Mouse (Mus musculus) liver, embryonic 11.5 days (tissue): ENCODE measurements around the gene Tmem8b. TPM values are rescaled to one million over a fixed set of nuclear protein-coding genes. Genes with fewer than 3 reads are reported as not detected.

Experiments used
- microRNA-seq: library from miRNA; unstranded; fragments of <30 nt; microRNA quantifications from one replicate; pipeline ENCODE4, GENCODE M21; 2017; ENCODE audit warnings: borderline number of aligned reads
- polyA plus RNA-seq: library from polyadenylated mRNA; unstranded; fragments of >200 nt; fragmentation: Nextera tagmentation; extraction: Ambion mirVana; gene quantifications from 2 replicates; pipeline ENCODE4 v1.2.1, GENCODE M21; 2014

Gene Tmem8b
- polyA plus RNA-seq, 1 experiment from 2014 or later = 1.1 TPM

Small RNA genes within 50 kb of the gene (microRNA-seq; reads per million reads assigned to microRNA genes)
- not detected for gene Gm25262

Other genes starting within 250 kb of the Tmem8b start
- gene Fam166b, start 239.8 kb upstream of the Tmem8b start, polyA plus RNA-seq = not detected in 2 replicates
- gene Tesk1, start 227.0 kb upstream of the Tmem8b start, polyA plus RNA-seq = 4.3 TPM in 2 replicates
- 1.2 and 1.3 TPM in 2 replicates for gene Cd72, start 214.3 kb upstream of the Tmem8b start, polyA plus RNA-seq
- not detected in 2 replicates for gene Sit1, start 185.2 kb upstream of the Tmem8b start, polyA plus RNA-seq
- 60.3 and 60.5 TPM in 2 replicates for gene Ccdc107, start 176.1 kb upstream of the Tmem8b start, polyA plus RNA-seq
- 45.1 and 46.1 TPM in 2 replicates for gene Arhgef39, start 169.3 kb upstream of the Tmem8b start, polyA plus RNA-seq
- gene Car9, start 162.0 kb upstream of the Tmem8b start, polyA plus RNA-seq = 1.5 and 2.0 TPM in 2 replicates
- 46.4 and 51.2 TPM in 2 replicates for gene Tpm2, start 145.2 kb upstream of the Tmem8b start, polyA plus RNA-seq
- gene Creb3, start 106.6 kb upstream of the Tmem8b start, polyA plus RNA-seq = 29.6 and 31.3 TPM in 2 replicates
- gene Tln1, start 106.3 kb upstream of the Tmem8b start, polyA plus RNA-seq = 66.4 and 68.4 TPM in 2 replicates
- 18.4 and 22.9 TPM in 2 replicates for gene Rgp1, start 90.3 kb upstream of the Tmem8b start, polyA plus RNA-seq
- gene Gba2, start 90.1 kb upstream of the Tmem8b start, polyA plus RNA-seq = 18.8 and 20.3 TPM in 2 replicates
- gene Msmp, start 84.5 kb upstream of the Tmem8b start, polyA plus RNA-seq = 0.75 and 2.2 TPM in 2 replicates
- gene Npr2, start 37.0 kb upstream of the Tmem8b start, polyA plus RNA-seq = 3.2 and 4.5 TPM in 2 replicates
- 0.30 and 1.5 TPM in 2 replicates for gene Spag8, start 15.4 kb upstream of the Tmem8b start, polyA plus RNA-seq
- 87.8 and 88.0 TPM in 2 replicates for gene Hint2, start 12.5 kb upstream of the Tmem8b start, polyA plus RNA-seq
- 2.2 and 2.3 TPM in 2 replicates for gene Fam221b, start 174 bp downstream of the Tmem8b start, polyA plus RNA-seq
- gene Olfr70, start 31.8 kb downstream of the Tmem8b start, polyA plus RNA-seq = not detected in 2 replicates
- not detected in 2 replicates for gene Olfr71, start 41.3 kb downstream of the Tmem8b start, polyA plus RNA-seq
- 0.25 and 0.45 TPM in 2 replicates for gene Hrct1, start 58.2 kb downstream of the Tmem8b start, polyA plus RNA-seq
- 0.13 TPM in 1 of 2 replicates, not detected in the other for gene Spaar, start 61.1 kb downstream of the Tmem8b start, polyA plus RNA-seq
- not detected in 2 replicates for gene Olfr159, start 102.0 kb downstream of the Tmem8b start, polyA plus RNA-seq
- gene Olfr156, start 154.9 kb downstream of the Tmem8b start, polyA plus RNA-seq = not detected in 2 replicates
- gene Olfr157, start 171.2 kb downstream of the Tmem8b start, polyA plus RNA-seq = not detected in 2 replicates
- gene Olfr155, start 182.6 kb downstream of the Tmem8b start, polyA plus RNA-seq = not detected in 2 replicates
- gene Reck, start 206.6 kb downstream of the Tmem8b start, polyA plus RNA-seq = 9.1 and 9.6 TPM in 2 replicates